Mouse (Mus musculus): ENCODE results near the gene Hmmr.

GRCm38 (mm10) chr11:40715524-40715923 is 17.7 kb downstream of the Hmmr start:
- TF ChIP-seq CTCF (IDR thresholded peaks at IDR 0.05; ENCODE audit: low read depth, low read length) (no peak), POLR2A (IDR thresholded peaks at IDR 0.05; ENCODE audit: extremely low read depth, insufficient read depth, low read length) (no peak)

All from liver, adult 2 months (tissue).